Mouse (Mus musculus) layer of hippocampus, adult 9-10 months (tissue): Measurements from ENCODE around the gene Sec31a.

ENCODE experiments used
- DNase-seq: peaks from one replicate; pipeline ENCODE4 v3.0.0; 2022; ENCODE audit warnings: low spot score

Gene Sec31a

GRCm38 (mm10) chr5:100349287-100350215 is 66.5 kb downstream of the Sec31a start:
- DNase-seq: no peak

- no peak for DNase-seq
These were observed 70.9 kb downstream of the Sec31a start for GRCm38 (mm10) chr5:100345118-100345517.

- DNase-seq: no peak
These were observed 72.9 kb downstream of the Sec31a start for GRCm38 (mm10) chr5:100343087-100343486.

- DNase-seq: no peak
These were observed 73.6 kb downstream of the Sec31a start for GRCm38 (mm10) chr5:100342422-100342821.

- DNase-seq: no peak
These were observed 75.0 kb downstream of the Sec31a start for GRCm38 (mm10) chr5:100341042-100341441.

GRCm38 (mm10) chr5:100337852-100338251 is 78.2 kb downstream of the Sec31a start:
- no peak for DNase-seq

GRCm38 (mm10) chr5:100336876-100337275 is 79.2 kb downstream of the Sec31a start:
- DNase-seq: no peak

- DNase-seq: no peak
These were observed 80.4 kb downstream of the Sec31a start for GRCm38 (mm10) chr5:100335581-100336080.

GRCm38 (mm10) chr5:100334686-100335085 is 81.3 kb downstream of the Sec31a start:
- DNase-seq: no peak

- DNase-seq: no peak
These were observed 82.2 kb downstream of the Sec31a start for GRCm38 (mm10) chr5:100333607-100334380.

- DNase-seq: no peak
These were observed 83.6 kb downstream of the Sec31a start for GRCm38 (mm10) chr5:100332300-100333004.

- no peak for DNase-seq
These were observed 84.4 kb downstream of the Sec31a start for GRCm38 (mm10) chr5:100331636-100332035.

GRCm38 (mm10) chr5:100322081-100322480 is 94.0 kb downstream of the Sec31a start:
- DNase-seq: peak; percentile 56

GRCm38 (mm10) chr5:100317842-100318241 is 98.2 kb downstream of the Sec31a start:
- DNase-seq: no peak

- no peak for DNase-seq
These were observed 99.0 kb downstream of the Sec31a start for GRCm38 (mm10) chr5:100317010-100317409.

GRCm38 (mm10) chr5:100315646-100316045 is 100.4 kb downstream of the Sec31a start:
- no peak for DNase-seq

- DNase-seq: no peak
These were observed 103.6 kb downstream of the Sec31a start for GRCm38 (mm10) chr5:100312391-100312790.
